Mouse (Mus musculus) ES-E14 (cell line): ENCODE results near the gene Alox5. TPM values are rescaled to one million over a fixed set of nuclear protein-coding genes. Genes with fewer than 3 reads are reported as not detected.

Experiments
- DNase-seq: peaks from one replicate; pipeline ENCODE4 v3.0.0-alpha.2; 2013; ENCODE audit warnings: low read depth, low spot score
- H3K27ac ChIP-seq: 2 replicates; pipeline ENCODE4 v1.5.1; 2012; ENCODE audit warnings: low read depth, mild to moderate bottlenecking, low read length, moderate library complexity, mixed read lengths; ENCODE audit not compliant: poor library complexity, insufficient read depth, severe bottlenecking
- H3K36me3 ChIP-seq: 2 replicates; pipeline ENCODE4 v1.6.1; 2012; ENCODE audit warnings: mild to moderate bottlenecking, low read length, moderate library complexity, mixed read lengths; ENCODE audit not compliant: control insufficient read depth, poor library complexity, insufficient read depth, severe bottlenecking
- H3K4me1 ChIP-seq, 2 experiments: fragments of 150-350 bp in 1 of 2; sonication (generic) in 1 of 2; 2 replicates each; pipeline ENCODE4 v1.6.1; 2012; ENCODE audit warnings: low read length in 2 of 2, mild to moderate bottlenecking in 1 of 2, mixed read lengths in 1 of 2; ENCODE audit not compliant: control insufficient read depth in 2 of 2, insufficient read depth in 2 of 2, poor library complexity in 1 of 2
- H3K4me3 ChIP-seq, 2 experiments: fragments of 150-350 bp in 1 of 2; sonication (generic) in 1 of 2; 2 replicates each; pipeline ENCODE4 v1.5.1; 2012; ENCODE audit warnings: low read length in 2 of 2, low read depth in 1 of 2, mild to moderate bottlenecking in 1 of 2, mixed read lengths in 1 of 2; ENCODE audit not compliant: insufficient read depth in 1 of 2, poor library complexity in 1 of 2, severe bottlenecking in 1 of 2
- H3K9ac ChIP-seq: 2 replicates; pipeline ENCODE4 v1.6.1; 2012; ENCODE audit warnings: low read depth, mild to moderate bottlenecking, low read length, mixed read lengths; ENCODE audit not compliant: poor library complexity, insufficient read depth, severe bottlenecking
- H3K9me3 ChIP-seq: fragments of 150-350 bp; sonication (generic); 2 replicates; pipeline ENCODE4 v1.6.1; 2012; ENCODE audit warnings: low read depth, mild to moderate bottlenecking, low read length; ENCODE audit not compliant: control insufficient read depth, insufficient read depth
- CHD2 ChIP-seq: IDR thresholded peaks from 2 replicates; pipeline ENCODE4 v1.6.1; 2014; ENCODE audit warnings: mild to moderate bottlenecking, low read depth, low read length, inconsistent platforms
- HCFC1 ChIP-seq: IDR thresholded peaks from 2 replicates; pipeline ENCODE4 v1.6.1; 2012; ENCODE audit warnings: low read length, inconsistent platforms, borderline replicate concordance; ENCODE audit not compliant: insufficient read depth
- MAFK ChIP-seq: IDR thresholded peaks from 2 replicates; pipeline ENCODE4 v1.6.1; 2014; ENCODE audit warnings: mild to moderate bottlenecking, low read depth, low read length, inconsistent platforms; ENCODE audit not compliant: insufficient read depth
- ZC3H11A ChIP-seq: IDR thresholded peaks from 2 replicates; pipeline ENCODE4 v1.6.1; 2012; ENCODE audit warnings: low read depth, mild to moderate bottlenecking, inconsistent platforms, low read length, borderline replicate concordance
- ZNF384 ChIP-seq: IDR thresholded peaks from 2 replicates; pipeline ENCODE4 v1.6.1; 2012; ENCODE audit warnings: low read depth, low read length, inconsistent platforms
- in situ Hi-C, 2 experiments: fragments of 600-800 bp; cut with MboI; formaldehyde crosslinking; loops; one replicate each; pipeline ENCODE4 v1.15.1; 2025; ENCODE audit warnings: low sequenced_read_pairs in 2 of 2, inconsistent platforms in 1 of 2; ENCODE audit not compliant: unreplicated experiment in 2 of 2
- total RNA-seq: library from RNA; depleted of rRNA; stranded (reverse); fragments of 300-350 nt; gene quantifications from 2 replicates; pipeline ENCODE4 v1.2.3, GENCODE M21; 2012

The Alox5 gene
- total RNA-seq, 1 experiment, result 3.3 TPM

DNA sequence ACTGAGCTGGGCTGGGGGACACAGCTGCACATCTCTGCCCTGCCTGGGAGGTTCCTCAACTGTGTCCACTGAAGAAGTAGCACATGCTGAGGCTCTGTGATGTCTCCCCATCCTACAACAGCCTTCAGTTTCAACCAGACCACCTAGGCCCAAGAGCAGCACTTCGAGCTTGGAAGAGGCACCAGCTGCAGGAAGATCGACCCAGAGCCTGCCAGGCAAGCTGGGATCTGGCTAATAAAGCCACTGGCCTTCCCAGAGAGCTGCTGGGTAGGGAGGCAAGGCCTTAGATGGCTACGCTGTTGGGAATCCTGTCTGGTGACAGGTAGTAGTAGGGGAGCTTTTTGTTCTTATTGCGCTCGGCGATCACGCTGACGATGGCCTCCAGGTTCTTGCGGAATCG is 50.5 kb downstream of the Alox5 start:
- Histone ChIP-seq H3K4me3 (no peak overlapping the region), H3K27ac (no peak overlapping the region), H3K9ac (no peak overlapping the region), H3K4me1 (no peaks in the 10 kb centered on the region), H3K36me3 (peaks cover 5% of the 10 kb centered on the region; the same call in 1 of the 2 replicates), H3K9me3 (no peaks in the 10 kb centered on the region)
- in situ Hi-C loops, result no loop called here
- TF ChIP-seq CHD2, result no peak
- no peak for TF ChIP-seq ZNF384
- DNase-seq, result no peak

DNA sequence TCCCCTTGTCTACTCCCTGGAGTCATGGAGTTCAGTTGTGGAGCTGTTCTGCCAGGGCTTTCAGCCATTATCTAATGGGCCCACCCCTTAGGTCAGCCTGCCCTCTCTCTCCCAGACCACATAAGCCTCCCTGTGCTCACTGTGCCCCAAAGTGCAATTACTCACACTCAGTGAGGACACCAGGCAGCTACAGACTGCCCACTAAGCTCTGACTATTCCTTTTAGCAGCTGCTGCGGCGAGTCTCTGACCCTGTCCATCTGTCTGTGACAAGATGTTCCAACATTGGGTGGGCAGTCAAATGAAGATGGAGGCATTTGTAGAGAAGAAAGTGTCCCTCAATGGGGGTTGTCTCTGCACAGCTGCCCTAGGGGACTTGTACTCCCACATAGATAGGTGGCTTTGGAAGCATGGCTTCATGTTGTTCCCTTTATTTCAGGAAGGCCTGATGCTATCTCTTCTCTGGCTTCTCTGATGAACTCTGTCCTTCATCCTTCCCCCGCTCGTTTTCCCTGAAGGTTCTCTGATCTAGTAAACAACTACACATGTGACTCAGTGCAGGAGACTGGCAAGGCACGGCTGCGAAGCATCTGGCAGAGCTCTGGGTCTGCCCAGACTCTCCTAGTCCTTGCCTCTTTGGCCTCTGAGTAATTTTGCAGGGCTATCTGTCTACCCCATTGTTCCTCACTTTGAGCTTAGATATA is 52.9 kb downstream of the Alox5 start:
- DNase-seq, result no peak
- Histone ChIP-seq H3K9me3 (no peaks in the 10 kb centered on the region), H3K9ac (no peak overlapping the region), H3K4me3 (no peak overlapping the region), H3K27ac (no peak overlapping the region), H3K4me1 (no peaks in the 10 kb centered on the region), H3K36me3 (peaks cover 5% of the 10 kb centered on the region; the same call in 1 of the 2 replicates)
- TF ChIP-seq ZC3H11A (no peak), MAFK (no peak), CHD2 (no peak), HCFC1 (no peak), ZNF384 (no peak)
- in situ Hi-C loops, result no loop called here

DNA sequence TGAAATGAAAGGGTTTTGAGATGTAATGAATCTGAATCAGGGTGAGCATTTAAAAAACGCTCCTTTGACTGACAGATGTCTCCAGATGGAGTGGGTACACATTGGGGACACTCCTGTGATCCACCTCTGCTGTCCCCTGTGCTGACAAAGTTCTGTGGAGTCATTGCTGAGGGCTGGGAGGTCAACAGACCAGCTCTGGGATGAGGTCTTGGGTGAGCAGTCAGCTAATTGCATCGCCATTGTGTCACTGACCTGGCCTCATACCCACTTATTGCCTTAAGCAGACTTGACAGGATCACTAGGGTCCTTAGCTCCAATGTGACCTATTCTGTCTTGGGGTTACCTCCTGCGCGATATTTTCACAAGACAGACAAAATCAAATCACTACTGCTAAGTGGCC is 53.8 kb downstream of the Alox5 start:
- H3K36me3 ChIP-seq, result peaks cover 5% of the 10 kb centered on the region; the same call in 1 of the 2 replicates
- no peak for DNase-seq
- no peak overlapping the region for H3K9ac ChIP-seq
- no peaks in the 10 kb centered on the region for H3K9me3 ChIP-seq
- H3K4me3 ChIP-seq, result no peak overlapping the region
- no peaks in the 10 kb centered on the region for H3K4me1 ChIP-seq
- TF ChIP-seq CHD2 (no peak), HCFC1 (no peak), MAFK (no peak), ZNF384 (no peak), ZC3H11A (no peak)
- H3K27ac ChIP-seq, result no peak overlapping the region
- in situ Hi-C loops, result no loop called here

DNA sequence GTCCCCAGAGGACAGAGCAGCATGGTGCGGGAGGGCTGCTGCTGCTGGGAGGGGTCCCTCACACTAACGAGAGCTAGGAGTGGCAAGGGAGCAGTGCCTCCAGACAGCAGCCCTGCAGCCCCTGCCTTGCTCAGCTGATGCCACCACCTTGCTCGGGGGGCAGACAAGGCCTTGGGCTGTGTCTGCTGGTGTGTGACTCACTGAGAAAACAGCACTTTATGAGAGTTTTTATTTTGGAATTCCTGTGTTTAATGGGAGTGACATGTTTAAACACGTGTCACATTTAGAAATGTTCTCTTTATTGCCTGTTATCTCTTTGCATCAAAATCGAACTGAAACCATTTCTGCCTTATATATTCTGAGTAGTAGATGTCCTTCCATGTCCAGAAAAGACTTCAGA is 54.3 kb downstream of the Alox5 start:
- no peak for DNase-seq
- TF ChIP-seq ZNF384 (no peak), CHD2 (no peak), HCFC1 (no peak), ZC3H11A (no peak)
- in situ Hi-C loops, result no loop called here

DNA sequence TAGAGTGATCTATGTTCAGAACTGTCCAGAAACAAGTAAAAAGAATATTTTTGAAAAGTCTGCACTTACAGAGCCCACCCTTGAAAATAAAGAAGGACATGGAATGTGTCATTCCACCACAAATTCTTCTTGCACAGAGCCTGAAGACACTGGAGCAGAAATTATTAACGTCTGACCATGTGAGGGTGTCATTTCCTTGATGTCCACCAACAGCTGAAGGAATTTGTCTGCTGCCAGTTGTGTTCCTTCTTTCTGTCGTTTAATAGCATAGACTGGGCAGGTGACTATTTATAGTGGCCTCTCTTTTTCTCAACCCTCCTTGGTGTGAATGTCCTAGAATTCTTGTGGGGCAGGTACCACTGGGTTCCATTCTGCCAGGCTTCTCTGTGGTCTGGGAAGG is 54.8 kb downstream of the Alox5 start:
- TF ChIP-seq ZNF384, result no peak
- TF ChIP-seq CHD2, result no peak
- TF ChIP-seq HCFC1, result no peak
- no peak for TF ChIP-seq MAFK
- no peak for TF ChIP-seq ZC3H11A
- Histone ChIP-seq H3K27ac (no peak overlapping the region), H3K36me3 (peaks cover 7% of the 10 kb centered on the region; the same call in 1 of the 2 replicates), H3K9ac (no peak overlapping the region), H3K9me3 (no peaks in the 10 kb centered on the region), H3K4me3 (no peak overlapping the region), H3K4me1 (no peaks in the 10 kb centered on the region)
- in situ Hi-C loops, result no loop called here
- no peak for DNase-seq

More for the DNA sequence above, 54.3 kb downstream of the Alox5 start:
- H3K27ac ChIP-seq, result no peak overlapping the region
- no peaks in the 10 kb centered on the region for H3K4me1 ChIP-seq
- H3K36me3 ChIP-seq, result peaks cover 6% of the 10 kb centered on the region; the same call in 1 of the 2 replicates
- no peak overlapping the region for H3K9ac ChIP-seq
- no peaks in the 10 kb centered on the region for H3K9me3 ChIP-seq
- no peak overlapping the region for H3K4me3 ChIP-seq
